Mouse (Mus musculus) limb, embryonic 14.5 days (tissue): ENCODE measurements around the gene Krt24. TPM values are rescaled to one million over a fixed set of nuclear protein-coding genes. Genes with fewer than 3 reads are reported as not detected.

Source experiments
- ATAC-seq: fragments of 200-750 bp; cut with Nextera tagmentation; 2 replicates; pipeline ENCODE4 v1.8.0; 2017; ENCODE audit warnings: low read depth, moderate number of reproducible peaks, moderate TSS enrichment; ENCODE audit not compliant: low FRiP score
- DNase-seq: peaks from one replicate; pipeline ENCODE4 v3.0.0-alpha.2; 2015; ENCODE audit warnings: low spot score
- H3K27ac ChIP-seq: fragments of 300-500 bp; sonication (generic); replicated peaks from 2 replicates; pipeline ENCODE4 v1.5.1; 2014; ENCODE audit warnings: low read depth, mild to moderate bottlenecking, low read length, moderate library complexity, mixed read lengths
- H3K27me3 ChIP-seq: fragments of 300-500 bp; sonication (generic); 2 replicates; pipeline ENCODE4 v1.6.1; 2014; ENCODE audit warnings: low read length, mixed read lengths; ENCODE audit not compliant: control insufficient read depth, insufficient read depth
- H3K36me3 ChIP-seq: fragments of 300-500 bp; sonication (generic); 2 replicates; pipeline ENCODE4 v1.6.1; 2014; ENCODE audit warnings: mild to moderate bottlenecking, low read length, moderate library complexity, mixed read lengths; ENCODE audit not compliant: control insufficient read depth, insufficient read depth
- H3K4me1 ChIP-seq: fragments of 300-500 bp; sonication (generic); 2 replicates; pipeline ENCODE4 v1.6.1; 2014; ENCODE audit warnings: antibody characterized with exemption, low read length, mixed read lengths; ENCODE audit not compliant: control insufficient read depth, insufficient read depth
- H3K4me2 ChIP-seq: fragments of 300-500 bp; sonication (generic); replicated peaks from 2 replicates; pipeline ENCODE4 v1.6.1; 2014; ENCODE audit warnings: low read depth, mild to moderate bottlenecking, low read length, moderate library complexity; ENCODE audit not compliant: severe bottlenecking
- H3K4me3 ChIP-seq: fragments of 300-500 bp; sonication (generic); replicated peaks from 2 replicates; pipeline ENCODE4 v1.5.1; 2014; ENCODE audit warnings: low read length
- H3K9ac ChIP-seq: fragments of 300-500 bp; sonication (generic); 2 replicates; pipeline ENCODE4 v1.6.1; 2014; ENCODE audit warnings: mild to moderate bottlenecking, low read depth, low read length, moderate library complexity; ENCODE audit not compliant: severe bottlenecking
- H3K9me3 ChIP-seq: fragments of 300-500 bp; sonication (generic); 2 replicates; pipeline ENCODE4 v1.6.1; 2016; ENCODE audit warnings: low read length; ENCODE audit not compliant: control insufficient read depth
- POLR2A ChIP-seq: fragments of 200-500 bp; IDR thresholded peaks from 2 replicates; pipeline ENCODE4 v1.8.0; 2012; ENCODE audit warnings: inconsistent platforms, mild to moderate bottlenecking, moderate library complexity, borderline replicate concordance; ENCODE audit not compliant: insufficient read depth, insufficient read length; ENCODE audit errors: extremely low read depth
- WGBS: fragments of 180-500 bp; shearing (Covaris S2); extraction: QIAGEN DNeasy Blood & Tissue Kit; methylation state at CpG from one replicate; pipeline ENCODE4 v1.1.7; 2014; 5-methylcytosine and 5-hydroxymethylcytosine counted together
- polyA plus RNA-seq, 2 experiments: library from polyadenylated mRNA; depleted of rRNA in 1 of 2; stranded (reverse) in 1 of 2; unstranded in 1 of 2; fragments of >200 nt; fragmentation: Nextera tagmentation in 1 of 2; extraction: Ambion mirVana in 1 of 2; gene quantifications; 2 replicates each; pipeline versions ENCODE4 v1.2.1 to v1.2.3; 2012 to 2014

Gene Krt24
- polyA plus RNA-seq (2012; rRNA removed), result 0.35 and 0.44 TPM in 2 replicates
- 0.35 TPM in 1 of 2 replicates, not detected in the other for polyA plus RNA-seq (2014; fragmentation: Nextera tagmentation; extraction: Ambion mirVana)

DNA sequence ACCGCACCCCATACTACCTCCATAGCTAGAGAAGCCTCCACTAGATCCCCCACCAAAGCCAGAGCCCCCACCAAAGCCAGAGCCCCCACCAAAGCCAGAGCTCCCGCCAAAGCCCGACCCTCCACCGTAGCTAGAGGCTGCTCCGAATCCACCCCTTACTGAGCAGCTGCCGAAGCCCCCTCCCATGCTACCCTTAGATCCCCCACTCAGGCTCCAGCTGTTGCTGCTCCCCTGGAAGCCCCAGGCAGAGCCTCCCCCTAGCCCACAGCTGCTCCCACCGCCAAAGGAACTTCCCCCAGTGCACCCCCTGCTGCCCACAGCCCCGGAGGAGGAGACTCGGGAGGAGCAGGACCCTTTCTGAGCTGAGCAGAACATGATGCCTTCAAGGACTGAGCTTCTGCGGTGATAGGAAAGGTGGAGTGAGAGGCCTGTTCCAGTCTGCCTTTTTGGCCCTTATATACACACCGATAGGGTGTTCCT is at the start of gene Krt24:
Gene Krt24, minus strand, starts transcription at position 430 of the 480 bp plus-strand sequence.
- H3K9ac ChIP-seq, result no peak within 1 kb of the TSS
- no peak within 1 kb of the TSS for H3K4me3 ChIP-seq
- peak; percentile 68 for ATAC-seq
- H3K4me1 ChIP-seq, result peaks cover 3% of the 10 kb centered on the region; the same call in 1 of the 2 replicates
- no peak within 1 kb of the TSS for H3K27ac ChIP-seq
- H3K4me2 ChIP-seq, result peak within 1 kb of the TSS; percentile 6; the same call in 1 of the 2 replicates
- no peaks in the 10 kb centered on the region for H3K27me3 ChIP-seq
- H3K36me3 ChIP-seq, result no peaks in the 10 kb centered on the region
- no peaks in the 10 kb centered on the region for H3K9me3 ChIP-seq
- WGBS, result 32% methylated on average over 11 of the region's 11 CpGs
- DNase-seq, result no peak
- no peak for TF ChIP-seq POLR2A

DNA sequence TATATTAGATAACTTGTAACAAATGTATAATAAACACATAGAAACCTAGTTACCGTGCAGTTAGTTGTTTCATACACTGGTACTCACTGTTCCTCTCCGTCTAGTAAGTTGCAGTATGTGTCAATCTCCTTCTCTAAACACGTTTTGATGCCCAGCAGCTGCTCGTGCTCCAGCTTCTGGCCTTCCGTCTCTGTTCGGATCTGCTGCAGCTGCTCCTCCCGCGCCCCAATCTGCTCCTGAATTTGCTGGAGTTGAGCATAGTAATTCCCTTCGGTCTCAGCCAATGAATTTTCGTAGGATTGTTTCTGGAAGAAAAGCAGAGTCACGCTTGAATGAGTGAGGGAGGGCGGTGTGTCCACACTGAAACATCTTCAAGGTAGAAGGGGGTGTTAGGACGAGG is 48.4 kb upstream of the Krt24 start:
- no peak overlapping the region for H3K4me2 ChIP-seq
- TF ChIP-seq POLR2A, result no peak
- H3K9me3 ChIP-seq, result no peaks in the 10 kb centered on the region
- H3K9ac ChIP-seq, result no peak overlapping the region
- H3K4me3 ChIP-seq, result no peak overlapping the region
- H3K27ac ChIP-seq, result no peak overlapping the region
- no peaks in the 10 kb centered on the region for H3K27me3 ChIP-seq
- WGBS, result 75% methylated on average over 13 of the region's 13 CpGs
- H3K4me1 ChIP-seq, result no peaks in the 10 kb centered on the region
- no peaks in the 10 kb centered on the region for H3K36me3 ChIP-seq
- ATAC-seq, result no peak
- DNase-seq, result no peak

DNA sequence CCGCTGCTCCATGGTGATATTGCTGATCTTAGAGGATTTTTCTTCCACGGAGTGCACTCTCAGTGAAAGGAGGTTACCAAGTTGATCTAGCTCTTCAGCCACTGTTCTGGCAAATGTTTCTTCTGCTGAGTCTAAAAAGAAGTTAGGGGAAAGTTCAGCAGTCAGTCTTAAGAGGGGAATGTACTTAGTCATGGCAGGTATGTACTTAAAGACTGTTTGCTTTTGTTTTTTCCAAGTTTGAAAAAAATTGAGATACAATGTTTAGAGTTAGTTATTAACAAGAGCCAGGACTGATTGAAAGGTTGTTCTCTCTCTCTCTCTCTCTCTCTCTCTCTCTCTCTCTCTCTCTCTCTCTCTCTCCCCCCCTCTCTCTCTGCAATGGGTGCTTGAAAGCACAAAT is 44.6 kb upstream of the Krt24 start:
- no peaks in the 10 kb centered on the region for H3K4me1 ChIP-seq
- H3K27me3 ChIP-seq, result no peaks in the 10 kb centered on the region
- no peak for DNase-seq
- no peaks in the 10 kb centered on the region for H3K9me3 ChIP-seq
- H3K36me3 ChIP-seq, result no peaks in the 10 kb centered on the region
- no peak for TF ChIP-seq POLR2A
- no peak overlapping the region for H3K4me2 ChIP-seq
- H3K27ac ChIP-seq, result no peak overlapping the region
- no peak for ATAC-seq
- H3K4me3 ChIP-seq, result no peak overlapping the region
- H3K9ac ChIP-seq, result no peak overlapping the region
- 76% methylated on average over 2 of the region's 2 CpGs for WGBS

DNA sequence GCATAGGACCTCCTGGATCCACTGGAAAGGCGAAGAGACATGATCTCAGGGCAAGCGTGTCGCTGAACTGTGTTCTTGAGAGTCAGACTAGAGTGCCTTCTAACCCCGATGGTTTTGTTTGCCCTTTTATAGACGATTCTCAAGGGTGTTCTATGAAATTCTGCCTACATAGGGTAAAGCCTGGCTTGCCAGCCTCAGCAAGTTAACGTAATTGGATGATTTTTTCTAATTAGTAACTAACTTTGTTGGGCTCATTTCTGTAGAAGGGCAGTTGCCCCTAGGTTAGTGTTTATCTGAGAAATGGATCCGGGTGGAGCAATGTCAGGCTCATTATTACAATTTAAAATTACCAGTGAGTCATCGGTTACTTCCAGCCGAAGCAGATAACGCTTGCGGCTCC is 37.8 kb upstream of the Krt24 start, which contains the start of gene Krt25:
Gene Krt25, minus strand, starts transcription at position 101 of the 400 bp plus-strand sequence.
- Histone ChIP-seq H3K36me3 (no peaks in the 10 kb centered on the region), H3K4me1 (no peaks in the 10 kb centered on the region), H3K27me3 (no peaks in the 10 kb centered on the region), H3K4me2 (no peak within 1 kb of the TSS), H3K9ac (no peak within 1 kb of the TSS), H3K9me3 (no peaks in the 10 kb centered on the region), H3K4me3 (no peak within 1 kb of the TSS), H3K27ac (no peak within 1 kb of the TSS)
- 87% methylated on average over 11 of the region's 11 CpGs for WGBS
- no peak for ATAC-seq
- DNase-seq, result no peak
- TF ChIP-seq POLR2A, result no peak

DNA sequence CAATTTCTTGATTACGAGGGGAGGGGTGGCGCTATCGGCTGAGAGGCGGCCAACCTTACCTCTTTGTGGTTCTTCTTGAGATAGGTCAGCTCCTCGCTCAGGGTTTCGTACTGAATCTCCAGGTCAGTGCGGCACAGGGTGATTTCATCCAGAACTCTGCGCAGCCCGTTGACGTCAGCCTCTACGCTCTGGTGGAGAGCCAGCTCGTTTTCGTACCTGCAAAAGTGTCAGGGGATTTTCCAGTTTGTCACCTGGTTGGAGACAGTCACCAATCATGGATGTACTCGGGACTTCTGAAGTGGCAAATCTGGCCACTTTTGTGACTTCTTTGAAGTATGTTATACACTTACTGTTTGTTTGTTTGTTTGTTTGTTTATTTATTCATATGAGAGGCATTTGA is 36.0 kb upstream of the Krt24 start:
- no peak overlapping the region for H3K4me2 ChIP-seq
- H3K36me3 ChIP-seq, result no peaks in the 10 kb centered on the region
- H3K27me3 ChIP-seq, result no peaks in the 10 kb centered on the region
- WGBS, result 83% methylated on average over 14 of the region's 14 CpGs
- no peak overlapping the region for H3K9ac ChIP-seq
- ATAC-seq (no peak), DNase-seq (no peak)
- no peaks in the 10 kb centered on the region for H3K9me3 ChIP-seq
- no peak for TF ChIP-seq POLR2A
- no peak overlapping the region for H3K4me3 ChIP-seq
- H3K27ac ChIP-seq, result no peak overlapping the region
- no peaks in the 10 kb centered on the region for H3K4me1 ChIP-seq
